Mouse (Mus musculus) gastrocnemius, adult 8-10 months (tissue): ENCODE data around the gene Olfr815. TPM values are rescaled to one million over a fixed set of nuclear protein-coding genes. Genes with fewer than 3 reads are reported as not detected.
"Not testable (repeated sequence)": the region's sequence is repeated elsewhere in the genome, so short reads cannot be mapped to it uniquely, and the experiment has no call there.

Experiments
- DNase-seq, 2 experiments: peaks; one replicate each; pipeline ENCODE4 v3.0.0; 2022; ENCODE audit warnings: low spot score in 2 of 2
- total RNA-seq, 4 experiments: library from RNA; stranded (reverse); gene quantifications; 2 replicates each; pipeline ENCODE4 v1.2.4; 2022

The Olfr815 gene
- not detected for total RNA-seq

- DNase-seq, result not testable (repeated sequence)
Observed at GRCm38 (mm10) chr10:129905767-129906166, at the start of gene Olfr815. Olfr815 (minus strand) TSS chr10:129905867.

GRCm38 (mm10) chr10:129949000-129949399 is 43.3 kb upstream of the Olfr815 start, which contains the start of gene Olfr818:
Olfr818 (minus strand) TSS chr10:129949100.
- no peak for DNase-seq

- no peak for DNase-seq
Observed at GRCm38 (mm10) chr10:129915497-129915896, 9.8 kb upstream of the Olfr815 start, which contains the start of gene Olfr816. Olfr816 (minus strand) TSS chr10:129915597.

- DNase-seq, result no peak
Observed at GRCm38 (mm10) chr10:129885934-129886333, 19.7 kb downstream of the Olfr815 start.

GRCm38 (mm10) chr10:129885496-129885895 is 20.2 kb downstream of the Olfr815 start:
- DNase-seq, result not testable (repeated sequence)

- not testable (repeated sequence) for DNase-seq
Observed at GRCm38 (mm10) chr10:129879751-129880150, 25.9 kb downstream of the Olfr815 start, which contains the start of gene Olfr814. Olfr814 (minus strand) TSS chr10:129879851.

GRCm38 (mm10) chr10:129855067-129855466 is 50.6 kb downstream of the Olfr815 start, which contains the start of gene Olfr813:
Olfr813 (plus strand) TSS chr10:129855367.
- no peak for DNase-seq

Other genes with a start within 250 kb of the Olfr815 start
- gene Olfr800, start 248.2 kb downstream of the Olfr815 start, total RNA-seq, result not detected
- gene Olfr801, start 232.0 kb downstream of the Olfr815 start, total RNA-seq, result not detected
- gene Olfr802, start 217.7 kb downstream of the Olfr815 start, total RNA-seq, result not detected
- not detected for gene Olfr803, start 211.6 kb downstream of the Olfr815 start, total RNA-seq
- not detected for gene Olfr804, start 202.7 kb downstream of the Olfr815 start, total RNA-seq
- gene Olfr805, start 176.5 kb downstream of the Olfr815 start, total RNA-seq, result not detected
- not detected for gene Olfr806, start 163.9 kb downstream of the Olfr815 start, total RNA-seq
- not detected for gene Olfr807, start 148.1 kb downstream of the Olfr815 start, total RNA-seq
- not detected for gene Olfr808, start 140.4 kb downstream of the Olfr815 start, total RNA-seq
- gene Olfr809, start 131.2 kb downstream of the Olfr815 start, total RNA-seq, result not detected
- gene Olfr810, start 111.0 kb downstream of the Olfr815 start, total RNA-seq, result not detected
- gene Olfr811, start 101.5 kb downstream of the Olfr815 start, total RNA-seq, result not detected
- gene Olfr812, start 59.8 kb downstream of the Olfr815 start, total RNA-seq, result not detected
- not detected for gene Olfr813, start 50.5 kb downstream of the Olfr815 start, total RNA-seq
- gene Olfr814, start 26.0 kb downstream of the Olfr815 start, total RNA-seq, result not detected
- gene Olfr816, start 9.7 kb upstream of the Olfr815 start, total RNA-seq, result not detected
- gene Olfr818, start 43.2 kb upstream of the Olfr815 start, total RNA-seq, result not detected
- not detected for gene Olfr819, start 61.4 kb upstream of the Olfr815 start, total RNA-seq
- not detected for gene Olfr247, start 70.3 kb upstream of the Olfr815 start, total RNA-seq
- gene Gm10310, start 79.2 kb upstream of the Olfr815 start, total RNA-seq, result not detected
- not detected for gene Olfr820, start 106.8 kb upstream of the Olfr815 start, total RNA-seq
- not detected for gene Olfr821, start 124.5 kb upstream of the Olfr815 start, total RNA-seq
- not detected for gene Olfr822, start 165.3 kb upstream of the Olfr815 start, total RNA-seq
- gene Olfr823, start 209.5 kb upstream of the Olfr815 start, total RNA-seq, result not detected
- gene Olfr824, start 224.1 kb upstream of the Olfr815 start, total RNA-seq, result not detected